Mouse (Mus musculus): Measurements from ENCODE around the gene Lrrc74b.
"Not testable (repeated sequence)": the region's sequence is repeated elsewhere in the genome, so short reads cannot be mapped to it uniquely, and the experiment has no call there.

Lrrc74b gene

DNA sequence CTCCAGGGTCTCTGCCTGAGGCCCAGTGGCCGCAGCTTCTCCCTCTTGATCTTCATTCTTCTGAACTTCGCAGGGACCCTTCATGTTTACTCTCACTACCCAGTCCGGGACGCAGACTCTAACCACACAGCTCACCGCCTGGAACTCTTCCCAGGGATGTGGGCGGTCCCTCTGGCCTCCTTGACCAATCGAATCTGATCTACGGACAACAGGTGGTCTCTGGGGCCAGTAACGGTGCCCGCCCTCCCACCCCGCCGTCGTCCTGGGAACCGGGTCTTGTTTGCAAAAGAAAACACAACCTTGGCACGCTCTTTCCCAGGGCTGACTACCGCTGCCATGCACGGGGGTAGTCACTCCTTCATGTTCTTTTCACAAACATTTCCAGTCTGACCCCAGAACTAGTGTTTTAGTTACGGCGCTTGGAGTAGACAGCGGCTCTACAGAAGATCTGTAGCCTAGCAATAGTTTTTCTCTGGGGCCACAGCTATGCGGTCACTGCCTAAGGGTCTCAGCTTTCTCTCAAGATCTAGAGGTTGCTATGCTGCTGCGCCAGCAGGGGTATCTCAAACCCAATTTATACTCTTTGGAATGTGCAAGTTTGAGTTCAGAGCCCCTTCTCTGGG lies at the start of gene Lrrc74b:
Gene Lrrc74b, minus strand, starts transcription at position 120 of the 623 bp plus-strand sequence.
- DNase-seq (ENCODE audit: low read depth, low spot score), result no peak

DNA sequence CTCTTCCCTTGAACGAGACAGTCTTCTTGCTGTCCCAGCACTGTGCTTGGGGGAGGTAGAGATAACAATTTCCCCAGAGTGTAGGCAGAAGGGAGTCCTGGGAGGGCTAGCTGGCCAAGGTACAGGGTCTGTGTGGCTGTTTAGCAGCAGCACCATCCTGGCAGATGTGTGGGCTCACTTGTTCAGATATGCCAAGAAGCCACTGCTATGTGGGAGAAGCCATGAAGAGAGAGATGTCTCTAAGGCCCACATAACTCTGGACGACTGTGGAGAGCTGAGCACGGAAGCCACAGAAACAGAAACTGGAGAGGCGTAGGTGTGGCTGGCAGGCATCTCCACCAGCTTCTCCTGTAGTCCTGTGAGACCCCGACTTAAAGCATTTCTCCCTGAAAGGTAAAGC lies 44.6 kb upstream of the Lrrc74b start:
- no peak for DNase-seq (ENCODE audit: low read depth, low spot score)

DNA sequence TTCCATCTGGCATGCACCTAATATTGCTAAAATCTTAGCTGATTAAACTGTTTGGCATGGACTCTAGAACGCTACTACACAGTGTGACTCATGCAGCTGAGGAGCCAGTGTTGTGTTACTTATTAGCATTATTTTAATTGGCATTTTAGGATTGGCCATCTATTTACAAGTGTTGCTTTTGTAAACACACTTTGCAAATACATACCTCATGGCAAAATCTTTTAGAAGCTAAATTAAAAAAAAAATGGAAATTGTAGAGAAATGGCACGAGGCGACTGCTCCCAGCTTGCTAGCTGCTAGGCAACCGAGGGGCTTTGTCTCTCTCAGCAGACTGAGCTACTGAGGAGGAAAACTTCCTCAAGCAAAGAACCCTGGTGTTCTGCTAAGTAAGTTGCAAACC lies 43.9 kb upstream of the Lrrc74b start:
- no peak for DNase-seq (ENCODE audit: low read depth, low spot score)

DNA sequence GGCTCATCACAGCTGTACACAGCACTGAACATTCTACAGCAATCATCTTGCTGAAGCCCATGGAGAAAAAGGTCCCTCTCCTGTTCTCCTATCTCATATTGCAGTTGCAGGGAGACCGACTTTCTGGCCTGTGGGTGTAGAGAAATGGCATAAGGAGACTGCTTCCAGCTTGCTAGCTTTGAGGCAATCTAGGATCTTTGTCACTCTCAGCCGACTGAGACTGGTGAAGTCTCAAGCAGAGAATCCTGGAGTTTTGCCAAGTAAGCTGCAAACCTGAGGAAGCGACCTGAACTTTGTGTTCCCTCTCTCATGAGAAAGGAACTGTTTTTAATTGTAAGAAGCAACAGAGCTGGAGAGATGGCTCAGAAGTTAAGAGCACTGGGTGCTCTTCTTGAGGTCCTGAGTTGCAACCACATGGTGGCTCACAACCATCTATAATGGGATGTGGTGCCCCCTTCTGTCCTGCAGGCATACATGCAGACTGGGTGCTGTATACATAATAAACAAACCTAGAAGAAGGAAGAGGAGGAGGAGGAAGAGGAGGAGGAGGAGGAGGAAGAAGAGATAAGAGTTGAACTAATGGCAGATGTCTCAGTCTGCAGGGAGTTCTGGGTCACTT lies 40.0 kb upstream of the Lrrc74b start:
- no peak for DNase-seq (ENCODE audit: low read depth, low spot score)

DNA sequence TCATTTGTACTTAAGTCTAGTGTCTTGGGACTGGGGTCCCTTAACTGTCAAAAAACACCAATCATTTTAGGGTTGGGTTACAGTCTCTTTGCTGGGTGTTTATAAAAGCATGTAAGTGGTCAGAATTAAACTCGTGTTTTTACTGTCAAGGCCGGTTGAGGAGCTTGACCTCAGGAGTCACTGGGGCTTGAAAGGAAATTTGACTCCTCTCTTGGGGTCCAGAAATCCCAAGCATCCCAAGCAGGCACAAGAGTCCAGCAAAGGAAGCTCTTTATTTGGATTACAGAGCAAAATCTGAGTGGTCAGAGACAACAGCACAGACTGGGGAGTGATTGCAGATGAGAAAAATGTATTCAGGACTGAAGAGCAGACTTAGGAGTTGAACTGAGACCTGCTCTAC lies 29.7 kb upstream of the Lrrc74b start:
- DNase-seq (ENCODE audit: low read depth, low spot score), result no peak

DNA sequence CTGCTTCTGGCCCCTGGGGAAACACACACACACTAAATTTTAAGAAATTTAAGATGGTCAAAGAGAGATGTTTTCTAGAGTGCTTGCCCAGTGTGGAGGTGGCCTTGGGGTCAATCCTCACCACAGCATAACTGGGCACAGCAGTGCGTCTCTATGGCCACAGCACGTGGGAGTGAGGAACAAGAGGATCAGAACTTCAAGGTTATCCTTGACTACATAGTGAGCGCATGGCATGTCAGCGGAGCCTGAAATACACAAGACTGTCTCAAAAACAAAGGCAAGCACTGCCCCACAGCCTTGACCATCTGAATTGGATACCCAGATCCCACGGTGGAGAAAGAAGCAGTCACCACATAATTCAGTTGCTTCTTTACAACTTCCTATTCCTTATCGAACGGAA lies 23.5 kb upstream of the Lrrc74b start:
- DNase-seq (ENCODE audit: low read depth, low spot score), result no peak

DNA sequence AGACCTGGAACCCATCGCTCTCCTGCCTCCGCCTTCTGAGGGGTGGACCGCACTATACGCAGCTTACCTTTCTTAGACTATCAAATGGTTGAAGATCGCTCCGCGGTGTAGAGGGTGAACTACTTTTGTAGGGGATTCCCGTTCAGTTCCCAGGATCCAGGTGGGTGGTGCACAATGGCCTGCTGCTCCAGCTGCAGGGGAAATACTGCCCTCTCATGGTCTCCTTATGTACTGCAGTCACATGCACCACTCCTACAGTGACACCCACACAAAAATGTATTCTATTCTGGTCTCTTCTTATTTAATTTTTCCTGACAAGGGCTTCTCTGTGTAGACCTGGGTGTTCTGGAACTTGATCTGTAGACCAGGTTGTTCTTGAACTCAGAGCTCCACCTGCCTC lies 22.0 kb upstream of the Lrrc74b start, which contains the start of gene Slc7a4:
Gene Slc7a4, minus strand, starts transcription at position 151 of the 400 bp plus-strand sequence.
- DNase-seq (ENCODE audit: low read depth, low spot score), result no peak

DNA sequence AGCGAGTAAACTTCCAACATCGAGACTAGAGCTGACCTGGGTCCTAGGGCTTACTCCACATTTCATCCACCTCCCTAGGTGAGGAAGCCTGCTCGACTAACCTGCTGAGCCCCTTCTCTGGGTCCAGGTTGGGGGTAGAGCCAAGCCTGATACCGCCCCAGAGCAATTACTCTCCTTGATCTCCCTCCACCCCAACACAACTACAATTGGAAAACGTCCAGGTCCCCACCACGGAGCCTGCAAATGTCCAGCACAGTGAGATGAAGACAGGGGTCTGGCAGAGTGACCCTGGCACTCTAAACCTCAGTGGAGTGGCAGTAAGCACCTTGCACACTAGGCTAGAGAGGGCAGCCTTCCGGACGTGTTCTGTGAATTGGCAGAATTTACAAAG lies 15.8 kb upstream of the Lrrc74b start:
- no peak for DNase-seq (ENCODE audit: low read depth, low spot score)

DNA sequence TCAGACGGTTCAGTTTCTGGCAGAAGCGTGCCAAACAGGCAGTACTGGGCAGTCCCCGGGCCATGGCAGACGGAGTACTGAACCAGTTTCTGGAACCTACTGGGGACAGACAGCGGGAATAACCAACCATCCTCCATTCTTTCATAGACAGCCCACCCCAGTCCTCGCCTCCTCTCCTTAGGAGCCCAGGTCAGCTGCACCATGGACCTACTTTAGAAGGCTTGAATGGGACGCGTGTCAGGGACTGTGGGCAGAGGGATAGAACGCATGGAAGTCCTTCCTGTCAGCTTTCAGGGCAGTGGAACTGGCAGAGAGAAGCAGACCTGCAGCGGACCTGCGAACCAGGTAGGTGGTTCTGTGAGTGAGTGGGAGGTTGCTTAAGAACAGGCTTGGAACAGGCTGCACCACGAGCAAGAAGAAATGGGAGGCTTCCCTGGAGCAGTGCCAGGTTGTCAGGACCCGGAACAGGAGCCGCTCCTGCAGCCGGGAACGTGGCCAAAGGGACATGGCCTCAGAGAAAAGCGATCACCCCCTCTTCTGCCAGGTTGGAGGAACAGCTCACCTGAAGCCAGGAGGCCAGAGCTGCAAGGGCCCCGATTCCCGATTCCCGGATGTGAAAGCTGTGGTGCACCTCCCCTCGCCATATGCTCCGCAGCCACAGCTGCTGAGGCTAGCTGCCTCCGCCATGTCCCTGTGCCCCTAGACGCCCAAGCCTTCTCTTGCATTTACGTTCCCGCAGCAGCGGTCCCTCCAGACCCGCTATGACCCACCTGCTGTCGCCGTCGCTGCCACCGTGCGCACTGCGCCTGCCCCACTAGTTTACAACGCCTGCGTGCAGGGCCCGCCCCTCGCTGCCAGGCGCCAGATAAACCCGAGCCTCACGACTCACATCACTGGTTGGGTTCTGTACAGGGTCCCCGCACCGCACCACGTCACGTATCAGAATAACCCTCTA lies 15.1 kb upstream of the Lrrc74b start:
- no peak for DNase-seq (ENCODE audit: low read depth, low spot score)

DNA sequence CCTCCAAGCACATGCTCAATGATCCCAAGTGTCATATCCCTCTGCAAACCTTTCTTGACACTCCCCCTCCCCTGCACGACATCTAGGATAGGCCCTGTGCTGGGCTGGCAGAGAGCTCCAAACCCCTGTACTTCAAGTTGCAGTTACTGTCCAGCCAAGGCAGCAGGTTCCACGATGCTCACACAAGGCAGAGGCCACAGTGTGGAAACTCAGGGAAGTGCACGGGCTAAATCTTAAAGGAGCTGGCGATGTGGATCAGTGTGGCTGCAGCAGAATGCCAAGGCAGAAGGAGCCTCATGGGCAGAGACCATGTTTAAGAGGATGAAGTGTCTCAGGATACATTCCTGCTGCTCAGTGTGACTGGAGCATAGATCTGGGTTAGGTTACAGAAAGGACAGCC lies 5.1 kb upstream of the Lrrc74b start:
- DNase-seq (ENCODE audit: low read depth, low spot score), result no peak

DNA sequence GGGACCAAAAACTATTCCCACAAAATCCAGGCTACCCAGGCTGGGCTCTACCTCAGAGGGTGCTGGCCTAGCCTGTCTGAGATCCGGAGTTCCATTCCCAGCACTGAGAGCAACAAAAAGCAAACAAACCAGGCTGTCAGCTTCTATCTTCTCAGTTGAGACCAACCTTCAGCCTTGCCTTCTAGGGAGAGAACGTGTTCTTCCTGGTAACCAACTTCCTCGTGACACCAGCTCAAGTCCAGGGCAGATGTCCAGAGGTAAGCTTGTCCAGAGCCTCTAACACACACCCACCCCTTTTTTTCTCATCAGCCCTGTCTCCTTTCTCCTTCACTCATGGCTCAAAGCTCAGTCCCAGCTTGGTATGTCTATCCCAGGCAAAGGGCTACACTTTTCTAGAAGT lies 3.7 kb upstream of the Lrrc74b start:
- no peak for DNase-seq (ENCODE audit: low read depth, low spot score)

DNA sequence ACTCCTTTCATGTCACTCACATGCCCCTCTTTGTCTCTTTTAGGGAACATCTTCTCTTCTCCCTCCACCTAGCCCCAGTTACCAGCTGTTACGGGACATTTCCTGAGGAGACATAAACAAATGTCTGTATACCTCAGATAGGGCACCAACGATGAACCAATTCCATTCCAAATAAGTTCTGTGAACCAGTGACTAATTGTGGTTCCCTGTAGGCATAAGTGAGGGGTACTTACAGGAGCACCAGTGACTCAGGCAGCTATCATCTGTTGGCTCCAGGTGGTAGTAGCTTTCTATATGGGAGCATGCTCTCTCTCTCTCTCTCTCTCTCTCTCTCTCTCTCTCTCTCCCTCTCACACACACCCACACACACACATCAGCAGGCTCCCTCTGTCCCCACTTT lies 3.2 kb upstream of the Lrrc74b start:
- no peak for DNase-seq (ENCODE audit: low read depth, low spot score)

DNA sequence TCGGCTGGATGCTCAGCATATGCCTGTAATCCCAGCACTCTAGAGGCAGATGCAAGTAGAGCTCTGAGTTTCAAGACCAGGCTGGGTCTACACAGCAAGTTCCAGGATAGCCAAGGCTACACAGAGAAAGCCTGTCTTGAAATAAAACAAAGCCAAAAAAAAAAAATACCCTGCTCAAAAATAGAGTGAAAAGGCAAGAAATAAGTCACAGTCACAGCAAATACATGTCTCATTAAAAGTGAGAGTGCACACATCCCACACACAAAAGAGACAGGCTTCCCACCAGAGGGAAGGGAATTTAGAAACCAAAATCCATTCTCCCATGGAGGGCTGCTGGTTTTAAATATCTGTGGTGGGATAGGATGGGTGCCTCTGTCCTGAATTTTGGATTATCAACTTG lies 2.5 kb upstream of the Lrrc74b start:
- DNase-seq (ENCODE audit: low read depth, low spot score), result no peak

DNA sequence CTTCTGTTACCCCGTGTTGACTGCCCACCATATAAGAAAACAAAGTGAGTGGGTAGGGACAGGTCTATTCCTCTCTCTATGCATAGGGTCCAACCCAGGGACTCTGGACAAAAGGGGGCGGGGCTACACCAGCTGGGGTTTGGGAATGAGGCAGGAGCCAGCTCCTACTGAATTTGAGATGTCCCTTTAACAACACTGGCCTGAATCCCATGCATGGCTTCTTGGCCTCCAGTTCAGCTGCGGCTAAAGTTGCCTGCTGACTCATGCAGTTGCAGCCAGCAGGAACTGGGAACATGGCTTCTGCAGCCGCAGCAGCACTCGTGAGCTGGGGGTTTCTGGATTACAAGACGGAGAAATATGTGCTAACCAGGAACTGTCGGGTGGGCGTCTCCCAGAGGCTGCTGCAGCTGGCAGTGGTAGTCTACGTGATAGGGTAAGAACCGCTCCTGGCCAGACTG lies 733 bp upstream of the Lrrc74b start, which contains the start of gene P2rx6:
Gene P2rx6, plus strand, starts transcription at position 135 of the 458 bp plus-strand sequence.
- DNase-seq (ENCODE audit: low read depth, low spot score), result no peak

DNA sequence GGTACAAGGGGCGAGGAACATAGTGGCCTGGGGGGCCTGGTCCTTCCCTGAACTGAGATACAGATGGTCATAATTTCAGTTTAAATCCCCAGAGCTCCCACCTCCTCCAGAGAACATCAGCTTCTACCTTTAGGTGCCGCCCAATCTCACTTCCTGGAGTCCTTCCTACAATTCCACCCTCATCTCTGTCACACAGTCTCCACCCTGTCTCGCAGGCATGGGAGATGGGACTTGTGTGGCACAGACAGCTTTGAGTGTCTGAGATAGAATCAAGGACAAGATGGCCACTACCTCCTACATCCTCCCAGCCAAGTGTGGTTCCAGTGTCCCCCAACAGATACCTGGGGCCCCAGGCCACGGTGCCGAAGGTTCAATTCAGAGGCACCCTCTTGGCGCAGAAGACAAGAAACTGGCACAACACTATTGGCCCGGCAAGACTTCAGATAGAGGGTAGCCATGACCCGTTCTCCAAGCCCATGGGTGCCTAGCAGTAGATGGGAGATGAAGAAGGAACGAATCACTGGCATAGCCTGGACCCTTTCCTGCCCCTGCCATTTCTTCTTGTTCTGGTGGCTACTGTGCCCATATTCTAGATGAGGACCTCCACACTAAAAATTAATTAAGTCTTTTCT lies 1.5 kb downstream of the Lrrc74b start:
- DNase-seq (ENCODE audit: low read depth, low spot score), result no peak

DNA sequence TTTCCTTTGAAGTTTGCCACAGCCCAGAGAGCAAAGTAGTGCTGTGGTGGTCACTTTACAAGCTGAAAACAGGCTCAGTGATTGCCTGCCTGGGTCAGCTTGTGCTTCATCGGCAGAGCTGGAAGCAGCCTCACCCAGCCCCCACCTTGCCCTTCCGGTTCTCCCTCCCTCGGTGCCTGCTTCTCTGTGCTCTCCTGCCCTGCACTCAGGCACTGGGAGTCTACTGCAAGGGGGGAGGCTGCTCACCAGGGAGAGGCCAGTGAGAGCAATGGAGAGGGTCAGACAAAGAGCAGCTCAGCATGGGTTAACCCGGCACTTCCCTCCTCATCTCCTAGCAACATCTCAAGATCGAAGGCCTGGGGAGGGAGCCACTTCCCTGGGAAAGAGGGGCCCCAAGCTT lies 2.2 kb downstream of the Lrrc74b start:
- no peak for DNase-seq (ENCODE audit: low read depth, low spot score)

DNA sequence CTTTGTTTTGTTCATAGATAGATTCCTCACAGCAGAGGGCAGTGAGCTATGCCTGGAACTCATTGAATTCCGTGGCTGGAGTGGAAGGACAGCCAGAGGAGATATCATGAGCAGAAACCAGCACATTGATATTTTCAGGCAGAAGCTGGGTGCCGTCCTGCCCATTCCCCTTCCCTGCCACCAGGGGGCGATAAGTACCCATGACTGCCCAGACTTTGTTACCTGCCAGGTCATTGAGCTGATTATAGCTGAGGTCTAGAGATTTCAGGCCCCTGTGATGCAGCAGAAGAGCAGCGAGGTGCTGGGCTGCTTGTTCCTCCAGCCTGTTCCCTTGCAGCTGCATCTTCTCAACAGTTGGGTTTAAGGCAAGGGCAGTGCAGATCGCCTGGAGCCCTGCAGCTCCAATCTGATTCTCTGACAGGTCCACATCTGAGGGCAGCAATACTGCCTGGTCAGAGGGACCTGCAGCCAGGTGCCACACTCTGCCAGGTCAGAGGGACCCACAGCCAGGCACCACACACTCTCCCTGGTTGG lies 3.0 kb downstream of the Lrrc74b start:
- DNase-seq (ENCODE audit: low read depth, low spot score), result no peak

DNA sequence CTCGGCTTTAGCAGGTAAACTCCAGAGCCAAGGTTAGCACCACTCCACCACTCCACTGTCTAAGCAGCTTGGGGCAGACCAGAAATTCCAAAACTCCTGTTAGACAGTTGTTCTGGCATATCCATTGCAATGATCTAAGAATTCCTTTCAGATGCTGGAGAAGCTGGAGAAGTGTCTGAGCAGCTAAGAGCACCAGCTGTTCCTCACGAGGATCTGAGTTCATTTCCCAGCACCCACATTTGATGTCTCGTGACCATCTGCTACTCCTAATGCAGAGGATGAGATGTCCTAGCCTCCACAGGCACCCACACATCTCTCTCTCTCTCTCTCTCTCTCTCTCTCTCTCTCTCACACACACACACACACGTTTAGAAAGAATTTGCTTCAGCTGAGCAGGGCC lies 4.1 kb downstream of the Lrrc74b start:
- DNase-seq (ENCODE audit: low read depth, low spot score), result no peak

DNA sequence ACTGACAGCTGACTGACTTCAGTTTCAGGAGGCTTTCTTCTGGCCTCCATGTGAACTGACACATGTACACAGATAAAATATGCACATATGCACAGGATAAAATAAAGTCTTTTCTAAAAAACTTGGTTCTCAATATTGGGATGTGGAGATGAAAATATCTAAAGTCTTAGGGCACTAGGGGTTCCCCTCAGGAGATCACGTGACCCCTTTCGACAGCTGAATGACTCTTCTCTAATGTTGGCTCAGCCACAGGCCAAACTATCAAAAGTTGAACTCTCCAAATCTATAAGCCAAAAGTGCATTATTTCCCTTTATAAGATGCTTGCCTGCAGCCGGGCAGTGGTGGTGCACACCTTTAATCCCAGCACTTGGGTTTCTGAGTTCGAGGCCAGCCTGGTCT lies 4.9 kb downstream of the Lrrc74b start:
- DNase-seq (ENCODE audit: low read depth, low spot score), result no peak

DNA sequence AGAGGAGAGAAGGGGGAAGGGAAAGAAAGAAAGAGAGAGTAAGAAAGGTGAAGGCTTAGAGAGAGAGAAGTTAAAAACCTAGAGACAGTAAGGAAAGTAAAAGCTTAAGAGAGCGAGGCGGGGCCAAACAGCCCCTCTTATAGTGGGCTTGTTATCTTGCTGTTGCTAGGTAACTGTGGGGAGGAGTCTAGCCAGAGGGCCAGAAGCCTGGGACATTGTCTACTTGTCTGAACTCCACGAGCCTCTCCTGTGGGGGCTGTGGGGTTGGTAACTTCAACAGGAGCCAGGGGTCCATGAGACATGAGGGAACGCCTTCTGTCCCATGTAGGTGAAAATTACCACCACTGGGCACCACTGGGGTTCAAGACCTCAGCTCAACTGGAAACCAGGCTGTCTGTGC lies 6.3 kb downstream of the Lrrc74b start:
- not testable (repeated sequence) for DNase-seq (ENCODE audit: low read depth, low spot score)

DNA sequence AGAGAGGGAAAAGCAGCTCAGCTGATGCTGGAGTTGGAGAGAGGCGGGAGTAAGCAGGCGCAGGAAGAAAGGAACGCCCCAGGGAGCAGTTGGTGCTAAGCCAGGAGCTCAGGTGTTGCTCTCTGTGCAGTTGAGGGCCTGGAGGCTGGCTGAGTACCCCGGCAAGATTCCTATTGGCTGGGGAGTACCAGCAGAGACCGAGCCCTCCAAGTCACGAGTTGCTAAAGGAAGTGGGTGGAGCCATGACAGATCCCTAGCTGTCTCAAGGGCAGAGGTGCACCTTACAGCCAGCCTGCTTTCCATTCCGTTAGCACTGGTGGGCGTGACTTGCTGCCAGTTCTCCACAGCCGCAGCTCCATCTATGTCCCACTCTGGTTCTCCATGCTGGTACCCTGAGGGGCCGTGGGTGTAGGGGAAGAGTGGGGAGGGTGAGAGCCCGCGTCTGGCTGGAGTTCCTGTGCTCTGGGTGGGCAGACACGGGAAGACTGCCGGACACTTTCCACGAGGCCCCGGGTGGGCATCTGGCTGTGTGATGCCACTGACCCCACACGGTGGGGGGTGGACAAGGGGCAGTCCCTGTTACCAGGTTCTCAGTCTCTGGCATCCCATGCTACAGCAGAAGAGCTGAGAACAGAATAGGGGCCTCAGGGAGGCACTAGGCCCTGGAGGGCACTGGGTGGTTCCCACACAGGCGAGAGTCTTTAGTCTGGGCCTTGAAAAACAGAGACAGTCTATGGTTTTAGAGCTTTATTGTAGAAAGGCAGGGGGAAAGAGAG lies 6.9 kb downstream of the Lrrc74b start:
- no peak for DNase-seq (ENCODE audit: low read depth, low spot score)
